Mouse (Mus musculus) heart, postnatal 4 days (tissue): ENCODE results near the gene Gm17657. TPM values are rescaled to one million over a fixed set of nuclear protein-coding genes. Genes with fewer than 3 reads are reported as not detected.

Experiments used
- DNase-seq: peaks from one replicate; pipeline ENCODE4 v3.0.0; 2021
- microRNA-seq, 2 experiments: library from miRNA; unstranded; fragments of <30 nt; microRNA quantifications; one replicate each; pipeline ENCODE4 v1.2.0; 2021 to 2022
- total RNA-seq, 2 experiments: library from RNA; stranded (reverse); gene quantifications; 2 replicates each; pipeline ENCODE4 v1.2.3; 2021

Gm17657 gene
- total RNA-seq, 2 experiments from 2014 or later: not detected

DNA sequence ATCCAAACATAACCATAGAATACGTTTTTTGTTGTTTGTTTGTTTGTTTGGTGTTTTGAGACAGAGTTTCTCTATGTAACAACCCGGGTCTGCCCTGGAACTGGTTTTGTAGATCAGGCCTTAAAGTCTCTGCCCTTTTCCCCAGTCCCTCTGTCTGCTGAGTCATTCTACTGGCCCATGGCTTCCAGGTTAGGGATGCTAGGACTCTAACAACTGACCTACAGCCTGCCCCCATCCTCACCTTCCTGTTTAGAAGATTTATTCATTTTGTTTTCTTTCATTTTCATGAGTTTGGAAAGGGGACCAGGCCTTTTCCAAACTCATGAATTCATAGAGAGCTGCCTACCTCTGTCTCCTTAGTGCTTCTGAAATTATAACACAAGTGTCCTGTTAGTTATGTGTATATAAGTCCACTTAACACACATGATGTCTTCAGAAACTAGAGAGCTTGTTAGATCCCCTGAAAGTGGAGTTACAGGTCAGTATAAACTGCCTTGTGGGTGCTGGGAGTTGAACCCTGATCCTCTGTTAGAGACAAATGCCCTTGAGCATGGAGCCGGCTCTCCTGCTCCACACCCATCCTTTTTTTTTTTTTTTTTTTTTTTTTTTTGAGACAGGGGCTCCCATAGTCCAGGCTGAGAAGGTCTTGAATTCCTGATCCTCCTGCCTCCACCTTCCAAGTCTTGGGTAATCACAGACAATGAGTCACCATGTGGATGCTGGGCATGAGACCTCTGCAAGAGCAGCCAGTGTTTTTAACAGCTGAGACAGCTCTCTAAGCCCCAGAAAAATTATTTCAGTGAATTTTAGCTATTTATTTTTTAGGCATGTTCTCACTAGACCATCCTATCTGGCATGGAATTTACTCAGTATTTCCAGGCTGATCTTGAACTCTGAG is 63.9 kb downstream of the Gm17657 start:
- no peak for DNase-seq

DNA sequence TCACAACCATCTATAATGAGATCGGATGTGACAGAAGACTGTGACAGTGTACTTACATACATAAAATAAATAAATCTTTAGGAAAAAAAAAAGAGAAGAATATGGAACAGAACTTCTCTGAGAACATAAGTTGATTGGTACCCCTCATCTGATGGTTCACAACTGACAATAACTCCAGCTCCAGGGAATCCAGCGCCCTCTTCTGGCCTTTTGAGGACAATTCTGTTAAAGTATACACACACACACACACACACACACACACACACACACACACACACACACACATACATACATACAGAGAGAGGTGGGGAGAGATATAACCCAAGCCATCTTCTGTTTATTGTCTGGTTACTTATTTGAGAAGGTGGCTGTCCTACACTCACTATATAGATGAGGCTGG is 65.0 kb downstream of the Gm17657 start:
- DNase-seq: no peak

DNA sequence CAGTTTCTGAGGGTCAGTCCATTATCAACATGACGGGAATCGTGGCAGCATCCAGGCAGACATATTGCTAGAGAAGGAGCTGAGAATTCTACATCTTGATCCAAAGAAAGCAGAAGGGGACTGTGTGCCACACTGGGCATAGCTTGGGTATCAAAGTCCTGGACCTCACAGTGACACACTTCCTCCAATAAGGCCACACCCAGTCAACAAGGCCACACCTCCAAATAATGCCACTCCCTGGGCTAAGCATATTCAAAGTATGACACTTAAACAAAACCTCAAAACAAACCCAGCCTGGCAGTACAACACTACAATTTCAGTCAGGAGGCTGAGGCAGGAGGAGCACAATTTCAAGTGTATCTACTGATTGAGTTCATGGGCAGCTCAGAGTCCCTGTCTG is 66.2 kb downstream of the Gm17657 start:
- DNase-seq: no peak

DNA sequence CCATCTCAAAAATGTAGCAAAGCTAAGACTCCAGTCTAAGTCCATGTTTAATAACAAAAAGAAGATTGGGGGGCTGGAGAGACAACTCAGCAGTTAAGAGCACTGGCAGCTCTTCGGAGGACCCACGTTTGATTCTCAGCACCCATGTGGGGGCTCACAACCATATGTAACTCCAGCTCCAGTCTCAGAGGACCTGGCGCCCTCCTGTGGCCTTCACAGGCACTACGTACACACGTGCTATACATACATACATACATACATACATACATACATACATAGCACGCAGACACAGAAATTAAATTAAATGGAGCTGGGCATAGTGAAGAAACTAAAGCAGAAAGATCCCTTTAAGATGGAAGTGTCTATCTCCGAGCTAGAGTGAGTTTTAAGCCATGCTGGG is 66.8 kb downstream of the Gm17657 start:
- DNase-seq: no peak

DNA sequence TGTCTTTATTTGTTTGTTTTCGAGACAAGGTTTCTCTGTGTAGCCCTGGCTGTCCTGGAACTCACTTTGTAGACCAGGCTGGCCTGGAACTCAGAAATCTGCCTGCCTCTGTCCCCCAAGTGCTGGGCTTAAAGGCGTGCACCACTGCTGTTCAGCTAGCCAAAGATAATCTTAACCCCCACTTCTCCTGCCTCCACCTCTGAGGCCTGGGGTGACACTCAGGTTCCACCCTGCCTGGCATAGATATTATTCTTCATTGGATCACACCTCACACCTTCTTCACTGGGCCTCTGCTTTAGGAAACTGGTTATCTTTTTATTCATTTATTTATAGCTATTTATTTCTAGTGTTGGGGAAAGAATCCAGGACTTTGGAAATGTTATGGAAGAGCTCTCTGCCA is 69.2 kb downstream of the Gm17657 start:
- DNase-seq: no peak

DNA sequence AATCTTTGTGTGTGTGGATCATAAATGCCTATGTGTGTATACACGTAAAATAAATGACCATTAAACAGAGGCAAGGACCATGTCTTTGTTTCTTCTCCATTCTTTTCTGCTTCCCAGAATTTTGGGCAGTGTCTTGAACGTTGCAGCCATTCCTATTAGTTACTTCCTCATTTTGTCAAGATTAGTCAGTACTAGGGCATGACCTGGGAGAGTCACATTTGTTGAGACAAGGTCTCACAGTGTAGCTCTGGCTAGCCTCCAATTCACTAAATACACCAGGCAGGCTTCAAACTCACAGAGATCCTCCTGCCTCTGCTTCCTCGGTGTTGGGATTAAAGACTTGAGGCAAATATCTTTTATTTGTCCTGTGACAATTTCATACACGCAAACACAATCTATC is 71.2 kb downstream of the Gm17657 start:
- DNase-seq: no peak

DNA sequence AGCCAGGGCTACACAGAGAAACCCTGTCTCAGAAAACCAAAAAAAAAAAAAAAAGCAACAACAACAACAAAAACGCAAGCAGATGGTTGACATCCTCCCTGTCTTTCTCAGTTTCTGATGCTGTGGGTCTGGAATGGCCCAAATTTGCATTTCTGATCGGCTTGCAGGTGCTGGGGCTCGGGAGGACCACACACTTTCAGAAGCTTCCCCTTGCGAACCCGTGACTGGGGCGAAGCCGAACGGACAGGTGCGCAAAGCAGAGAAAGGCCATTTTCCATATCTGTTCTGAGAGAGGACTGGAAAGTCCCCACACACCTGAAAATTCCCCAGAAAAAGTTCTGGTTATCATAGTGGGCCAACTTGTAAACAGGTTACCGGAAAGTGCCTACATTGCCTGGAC is 72.1 kb downstream of the Gm17657 start:
- no peak for DNase-seq

DNA sequence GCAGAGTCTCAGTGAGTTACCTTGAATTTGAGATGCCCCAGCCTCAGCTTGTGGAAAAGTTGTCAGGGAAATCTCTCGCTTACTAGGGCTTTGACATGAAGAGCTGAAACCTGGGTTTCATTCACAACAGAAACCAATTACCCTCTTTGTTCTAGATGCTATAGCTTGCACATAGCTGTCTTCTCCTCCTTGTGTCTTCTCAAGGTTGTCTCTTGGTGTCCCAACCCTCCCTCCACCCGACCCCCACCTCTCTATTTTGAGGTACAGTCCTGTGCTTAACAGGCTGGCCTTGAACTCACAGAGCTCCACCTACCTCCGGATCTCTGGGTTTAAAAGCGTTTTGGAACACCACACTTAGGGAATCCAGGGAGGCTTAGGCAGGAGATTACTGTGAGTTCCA is 73.0 kb downstream of the Gm17657 start:
- DNase-seq: no peak

DNA sequence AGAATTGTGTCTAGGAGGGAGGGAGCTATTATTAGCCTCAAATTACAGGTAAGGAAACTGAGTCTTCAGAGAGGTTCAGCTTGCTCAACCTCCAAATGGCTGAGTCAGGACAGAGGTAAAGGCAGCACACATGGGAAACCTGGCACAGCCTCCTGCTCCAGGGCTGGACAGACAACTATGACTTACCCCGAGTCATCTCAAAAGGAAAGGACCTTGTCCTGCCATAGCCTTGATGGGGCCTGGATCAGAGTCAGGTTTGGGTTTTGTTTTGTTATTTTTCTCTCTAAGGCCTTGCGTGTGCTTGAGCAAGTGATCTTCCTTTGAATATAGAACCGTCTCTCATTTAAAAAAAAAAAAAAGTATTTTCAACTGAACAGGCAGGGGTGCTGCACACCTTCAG is 74.3 kb downstream of the Gm17657 start:
- DNase-seq: no peak

DNA sequence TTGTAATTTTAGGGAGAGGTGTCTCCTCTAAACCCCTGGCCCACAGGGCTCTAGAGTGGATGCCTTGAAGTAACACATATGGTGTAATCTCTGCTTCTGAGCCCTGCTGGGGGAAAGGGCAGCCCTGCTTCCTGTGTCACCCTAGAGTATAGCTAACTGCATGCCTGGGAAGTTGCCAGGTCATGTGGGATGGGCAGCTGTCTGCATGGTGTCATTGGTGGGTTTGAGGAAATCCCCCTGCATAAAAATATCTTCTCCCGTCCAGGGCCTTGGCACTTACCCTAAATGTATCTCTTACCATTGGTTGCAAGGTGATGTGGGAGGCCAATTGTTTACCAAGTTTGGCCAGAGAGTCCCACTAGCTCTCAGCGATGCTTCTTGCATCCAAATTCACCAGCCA is 75.4 kb downstream of the Gm17657 start:
- no peak for DNase-seq

DNA sequence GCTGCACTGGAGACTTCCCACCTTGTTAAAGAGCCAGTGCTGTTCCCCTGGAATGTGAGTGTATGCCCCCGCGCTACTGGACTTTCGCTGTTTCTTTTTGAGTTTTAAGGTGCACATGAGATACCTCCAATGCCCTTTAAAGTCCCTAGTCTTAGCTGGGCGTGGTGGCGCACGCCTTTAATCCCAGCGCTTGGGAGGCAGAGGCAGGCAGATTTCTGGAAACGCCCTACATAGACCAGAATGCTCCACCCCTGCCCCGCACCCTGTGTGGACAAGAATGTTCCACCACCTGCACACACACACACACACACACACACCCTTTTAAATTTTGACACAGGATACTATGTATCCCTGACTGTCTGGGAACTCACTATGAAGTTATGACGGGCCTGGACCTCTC is 76.0 kb downstream of the Gm17657 start:
- no peak for DNase-seq

Small RNAs within 50 kb of the gene (microRNA-seq; reads per million reads assigned to microRNA genes)
- 0 reads per million in 2 experiments for gene Mir7667

Other genes with a start within 250 kb of the Gm17657 start
- 10 to 100 TPM in 1 of 2 experiments, 1 to 10 TPM in 1; 8.8 to 10.2 TPM for gene Pi16, start 232.0 kb downstream of the Gm17657 start, total RNA-seq
- gene Mtch1, start 201.7 kb downstream of the Gm17657 start, total RNA-seq: 100 to 1,000 TPM; 358 to 374 TPM
- gene Fgd2, start 188.7 kb downstream of the Gm17657 start, total RNA-seq: 1 to 10 TPM; 2.1 to 2.8 TPM
- 10 to 100 TPM; 74.0 to 77.0 TPM for gene Pim1, start 58.9 kb downstream of the Gm17657 start, total RNA-seq
- 10 to 100 TPM; 15.6 to 16.1 TPM for gene Tbc1d22b, start 147 bp upstream of the Gm17657 start, total RNA-seq
- not detected for gene Tmem217, start 2.7 kb upstream of the Gm17657 start, total RNA-seq
- gene Rnf8, start 65.2 kb upstream of the Gm17657 start, total RNA-seq: 10 to 100 TPM; 24.7 to 28.6 TPM
- 1 to 10 TPM; 2.5 to 2.6 TPM for gene Gm28043, start 65.2 kb upstream of the Gm17657 start, total RNA-seq
- gene Cmtr1, start 111.0 kb upstream of the Gm17657 start, total RNA-seq: 10 to 100 TPM; 56.9 to 70.7 TPM
- gene Ccdc167, start 167.4 kb upstream of the Gm17657 start, total RNA-seq: 10 to 100 TPM; 15.3 to 18.4 TPM